Comparison of ENCODE assay signal across 11 mouse cellular contexts in genomic region chr15:94325509-94326181, GRCm38 (mm10).
DNase-seq lines count a peak whose midpoint lies in the region; ATAC-seq lines count a peak whose summit lies in the region.
"Had no signal": no experiment of that assay in that cellular context is flagged by ENCODE, and none has a peak within 500 bp of the region (broad histone marks: within the 10 kb centered on the region; RNA-seq: fewer than 3 reads in every experiment).

No protein-coding gene starts in this region.

- H3K4me2 ChIP-seq in forebrain, embryonic 14.5 days (ENCODE audit: low read length), result no peak overlapping the region
- H3K4me2 ChIP-seq in embryonic facial prominence, embryonic 11.5 days (ENCODE audit: low read depth, low read length), result no peak overlapping the region
- no peak overlapping the region for H3K4me2 ChIP-seq in lung, embryonic 15.5 days
- H3K4me2 ChIP-seq: liver, embryonic 13.5 days; stomach, embryonic 15.5 days had no signal

- H3K4me1 ChIP-seq in forebrain, embryonic 14.5 days (ENCODE audit: control insufficient read depth, insufficient read depth, low read length), result no peaks in the 10 kb centered on the region; the same call in 1 of the 2 replicates
- no peaks in the 10 kb centered on the region for H3K4me1 ChIP-seq in forebrain, embryonic 10.5 days
- no peaks in the 10 kb centered on the region for H3K4me1 ChIP-seq in embryonic facial prominence, embryonic 11.5 days (ENCODE audit: control insufficient read depth, insufficient read depth, low read length)
- H3K4me1 ChIP-seq in lung, embryonic 15.5 days, result peaks cover 9% of the 10 kb centered on the region; the same call in 1 of the 2 replicates
- H3K4me1 ChIP-seq: liver, embryonic 13.5 days; stomach, embryonic 15.5 days had no signal

- no peaks in the 10 kb centered on the region for H3K27me3 ChIP-seq in forebrain, embryonic 14.5 days (replicated peaks; ENCODE audit: control insufficient read depth, insufficient read depth, low read length)
- no peaks in the 10 kb centered on the region for H3K27me3 ChIP-seq in forebrain, embryonic 10.5 days (ENCODE audit: poor library complexity, severe bottlenecking)
- H3K27me3 ChIP-seq in embryonic facial prominence, embryonic 11.5 days (ENCODE audit: control insufficient read depth, insufficient read depth, low read length), result no peaks in the 10 kb centered on the region
- H3K27me3 ChIP-seq in lung, embryonic 15.5 days, result no peaks in the 10 kb centered on the region
- H3K27me3 ChIP-seq: CH12.LX; liver, embryonic 13.5 days; stomach, embryonic 15.5 days had no signal

- ATAC-seq in forebrain, embryonic 14.5 days, result peak; percentile 60; the same call in 1 of the 2 replicates
- peak; percentile 75; the same call in 1 of the 2 replicates for ATAC-seq in embryonic facial prominence, embryonic 11.5 days (replicated peaks; ENCODE audit: insufficient number of reproducible peaks, low FRiP score, low TSS enrichment, low read depth)
- peak; percentile 79; the same call in 1 of the 2 replicates for ATAC-seq in lung, embryonic 15.5 days (ENCODE audit: borderline replicate concordance, extremely low read depth, low FRiP score, low TSS enrichment)
- no peak for ATAC-seq in granulocyte monocyte progenitor cell, adult 5-6 weeks (replicated peaks; ENCODE audit: poor library complexity, severe bottlenecking)

- no peaks in the 10 kb centered on the region for H3K9me3 ChIP-seq in forebrain, embryonic 14.5 days (replicated peaks; ENCODE audit: control insufficient read depth, low read length)
- no peaks in the 10 kb centered on the region for H3K9me3 ChIP-seq in forebrain, embryonic 10.5 days
- no peaks in the 10 kb centered on the region for H3K9me3 ChIP-seq in embryonic facial prominence, embryonic 11.5 days (replicated peaks; ENCODE audit: control insufficient read depth, low read length)
- no peaks in the 10 kb centered on the region for H3K9me3 ChIP-seq in lung, embryonic 15.5 days
- H3K9me3 ChIP-seq: stomach, embryonic 15.5 days had no signal

- no peak overlapping the region for H3K4me3 ChIP-seq in forebrain, embryonic 14.5 days (ENCODE audit: low read depth, low read length)
- H3K4me3 ChIP-seq in forebrain, embryonic 10.5 days, result no peak overlapping the region
- no peak overlapping the region for H3K4me3 ChIP-seq in embryonic facial prominence, embryonic 11.5 days (ENCODE audit: low read depth, low read length)
- H3K4me3 ChIP-seq in lung, embryonic 15.5 days, result no peak overlapping the region
- H3K4me3 ChIP-seq: liver, embryonic 13.5 days; stomach, embryonic 15.5 days had no signal

- no peaks in the 10 kb centered on the region for H3K36me3 ChIP-seq in forebrain, embryonic 14.5 days (ENCODE audit: control insufficient read depth, insufficient read depth, low read length)
- H3K36me3 ChIP-seq in forebrain, embryonic 10.5 days (replicated peaks), result peaks cover 56% of the 10 kb centered on the region
- H3K36me3 ChIP-seq in embryonic facial prominence, embryonic 11.5 days (replicated peaks; ENCODE audit: control insufficient read depth, insufficient read depth, low read depth, low read length), result no peaks in the 10 kb centered on the region
- no peaks in the 10 kb centered on the region for H3K36me3 ChIP-seq in lung, embryonic 15.5 days
- H3K36me3 ChIP-seq: liver, embryonic 13.5 days; stomach, embryonic 15.5 days had no signal

- H3K9ac ChIP-seq in forebrain, embryonic 14.5 days (ENCODE audit: low read length), result no peak overlapping the region
- H3K9ac ChIP-seq in embryonic facial prominence, embryonic 11.5 days (replicated peaks; ENCODE audit: low read length), result no peak overlapping the region
- no peak overlapping the region for H3K9ac ChIP-seq in lung, embryonic 15.5 days
- H3K9ac ChIP-seq: liver, embryonic 13.5 days; stomach, embryonic 15.5 days had no signal

- DNase-seq in forebrain, embryonic 14.5 days (ENCODE audit: low spot score), result peak; percentile 69
- no peak for DNase-seq in forebrain, embryonic 10.5 days (ENCODE audit: extremely low spot score, low spot score)
- peak; percentile 83 for DNase-seq in Muller cell, postnatal 12 days (ENCODE audit: inconsistent ontology term)
- DNase-seq in embryonic facial prominence, embryonic 11.5 days (ENCODE audit: low spot score), result peak; percentile 61
- DNase-seq in heart, postnatal 10 days, result peak; percentile 76
- DNase-seq in MN1 (ENCODE audit: low spot score), result no peak
- DNase-seq: liver, embryonic 13.5 days had no signal

- intact Hi-C loops in heart, postnatal 10 days (cut with DNase I), result no loop called here

- WGBS in forebrain, embryonic 14.5 days, result 54% methylated on average over 13 of the region's 13 CpGs
- WGBS in forebrain, embryonic 10.5 days, result 88% methylated on average over 13 of the region's 13 CpGs
- 50% methylated on average over 13 of the region's 13 CpGs for WGBS in embryonic facial prominence, embryonic 11.5 days
- WGBS in lung, embryonic 15.5 days, result 47% methylated on average over 13 of the region's 13 CpGs

- H3K27ac ChIP-seq in forebrain, embryonic 14.5 days (ENCODE audit: low read depth, low read length), result no peak overlapping the region; the same call in 1 of the 2 replicates
- H3K27ac ChIP-seq in forebrain, embryonic 10.5 days, result no peak overlapping the region
- H3K27ac ChIP-seq in embryonic facial prominence, embryonic 11.5 days (replicated peaks; ENCODE audit: low read depth, low read length), result no peak overlapping the region
- H3K27ac ChIP-seq in lung, embryonic 15.5 days, result no peak overlapping the region
- H3K27ac ChIP-seq: liver, embryonic 13.5 days; stomach, embryonic 15.5 days had no signal

Comparison
In these comparisons a context has a peak if more than half of its experiments do, and no peak if none do; other contexts are left out.
1. DNase-seq: peak in forebrain, embryonic 14.5 days (single experiment), Muller cell, postnatal 12 days (single experiment), embryonic facial prominence, embryonic 11.5 days (single experiment) and heart, postnatal 10 days (2 of 2); none in forebrain, embryonic 10.5 days (single experiment) and MN1 (single experiment).